Mouse (Mus musculus) midbrain, embryonic 16.5 days (tissue): ENCODE data around the gene Pnp. TPM values are rescaled to one million over a fixed set of nuclear protein-coding genes. Genes with fewer than 3 reads are reported as not detected.
"Not testable (repeated sequence)": the region's sequence is repeated elsewhere in the genome, so short reads cannot be mapped to it uniquely, and the experiment has no call there.

ENCODE experiments used
- ATAC-seq: fragments of 200-750 bp; cut with Nextera tagmentation; 2 replicates; pipeline ENCODE4 v1.8.0; 2017; ENCODE audit warnings: moderate TSS enrichment
- H3K27ac ChIP-seq: fragments of 300-500 bp; sonication (generic); 2 replicates; pipeline ENCODE4 v1.5.1; 2014; ENCODE audit warnings: mild to moderate bottlenecking, low read length, mixed read lengths
- H3K27me3 ChIP-seq: fragments of 300-500 bp; sonication (generic); 2 replicates; pipeline ENCODE4 v1.6.1; 2014; ENCODE audit warnings: low read depth, low read length, mixed read lengths; ENCODE audit not compliant: control insufficient read depth, insufficient read depth
- H3K36me3 ChIP-seq: fragments of 300-500 bp; sonication (generic); 2 replicates; pipeline ENCODE4 v1.6.1; 2014; ENCODE audit warnings: mild to moderate bottlenecking, low read length, moderate library complexity, mixed read lengths; ENCODE audit not compliant: control insufficient read depth, insufficient read depth
- H3K4me1 ChIP-seq: fragments of 300-500 bp; sonication (generic); 2 replicates; pipeline ENCODE4 v1.6.1; 2014; ENCODE audit warnings: mild to moderate bottlenecking, low read length, mixed read lengths; ENCODE audit not compliant: control insufficient read depth, insufficient read depth
- H3K4me2 ChIP-seq: fragments of 300-500 bp; sonication (generic); 2 replicates; pipeline ENCODE4 v1.6.1; 2014; ENCODE audit warnings: mild to moderate bottlenecking, low read length, mixed read lengths
- H3K4me3 ChIP-seq: fragments of 300-500 bp; sonication (generic); 2 replicates; pipeline ENCODE4 v1.5.1; 2014; ENCODE audit warnings: low read depth, mild to moderate bottlenecking, low read length, moderate library complexity, mixed read lengths
- H3K9ac ChIP-seq: fragments of 300-500 bp; sonication (generic); 2 replicates; pipeline ENCODE4 v1.6.1; 2014; ENCODE audit warnings: low read depth, low read length, mixed read lengths
- H3K9me3 ChIP-seq: fragments of 300-500 bp; sonication (generic); replicated peaks from 2 replicates; pipeline ENCODE4 v1.6.1; 2014; ENCODE audit warnings: mild to moderate bottlenecking, low read length, mixed read lengths; ENCODE audit not compliant: control insufficient read depth, poor library complexity, severe bottlenecking
- WGBS: fragments of 180-500 bp; shearing (Covaris S2); extraction: QIAGEN DNeasy Blood & Tissue Kit; methylation state at CpG from one replicate; pipeline ENCODE4 v1.1.7; 2014; 5-methylcytosine and 5-hydroxymethylcytosine counted together
- polyA plus RNA-seq: library from polyadenylated mRNA; unstranded; fragments of >200 nt; fragmentation: Nextera tagmentation; extraction: Ambion mirVana; gene quantifications from 2 replicates; pipeline ENCODE4 v1.2.1, GENCODE M21; 2015

Pnp gene
- polyA plus RNA-seq, 1 experiment from 2014 or later = 20.8 TPM

GRCm38 (mm10) chr14:50897992-50898391, 32.9 kb upstream of the Pnp start:
- H3K27me3 ChIP-seq, H3K27ac ChIP-seq, H3K4me2 ChIP-seq, H3K9me3 ChIP-seq, H3K4me3 ChIP-seq, H3K36me3 ChIP-seq, ATAC-seq, H3K9ac ChIP-seq: not testable (repeated sequence)
- H3K4me1 ChIP-seq = peaks cover 12% of the 10 kb centered on the region
- 91% methylated on average over 2 of the region's 2 CpGs for WGBS

- Histone ChIP-seq H3K36me3 (no peaks in the 10 kb centered on the region), H3K4me1 (peaks cover 3% of the 10 kb centered on the region; the same call in 1 of the 2 replicates), H3K4me3 (peak overlapping the region; percentile 36), H3K27ac (peak overlapping the region; percentile 68), H3K9me3 (no peaks in the 10 kb centered on the region), H3K9ac (peak overlapping the region; percentile 70), H3K27me3 (no peaks in the 10 kb centered on the region), H3K4me2 (peak overlapping the region; percentile 60)
- peak; percentile 90 for ATAC-seq
- WGBS = 2% methylated on average over 26 of the region's 26 CpGs
Measured at GRCm38 (mm10) chr14:50903973-50904827, 26.7 kb upstream of the Pnp start.

- peaks cover 3% of the 10 kb centered on the region; the same call in 1 of the 2 replicates for H3K4me1 ChIP-seq
- no peak overlapping the region for H3K9ac ChIP-seq
- H3K9me3 ChIP-seq = no peaks in the 10 kb centered on the region
- H3K4me3 ChIP-seq = no peak overlapping the region
- WGBS = 87% methylated on average over 4 of the region's 4 CpGs
- no peaks in the 10 kb centered on the region for H3K27me3 ChIP-seq
- H3K4me2 ChIP-seq = no peak overlapping the region
- no peak overlapping the region for H3K27ac ChIP-seq
- H3K36me3 ChIP-seq = no peaks in the 10 kb centered on the region
- no peak for ATAC-seq
Measured at GRCm38 (mm10) chr14:50904828-50905129, 26.1 kb upstream of the Pnp start.

- not testable (repeated sequence) for H3K4me1 ChIP-seq, H3K27ac ChIP-seq, H3K4me3 ChIP-seq, H3K4me2 ChIP-seq, H3K9ac ChIP-seq, H3K36me3 ChIP-seq, H3K9me3 ChIP-seq, ATAC-seq, H3K27me3 ChIP-seq
Measured at GRCm38 (mm10) chr14:50905327-50905726, 25.6 kb upstream of the Pnp start.

- Histone ChIP-seq H3K27ac (no peak overlapping the region), H3K9me3 (no peaks in the 10 kb centered on the region), H3K27me3 (no peaks in the 10 kb centered on the region), H3K4me2 (no peak overlapping the region), H3K9ac (no peak overlapping the region), H3K4me1 (peaks cover 3% of the 10 kb centered on the region; the same call in 1 of the 2 replicates), H3K36me3 (no peaks in the 10 kb centered on the region), H3K4me3 (no peak overlapping the region)
- ATAC-seq = no peak
- 83% methylated on average over 4 of the region's 4 CpGs for WGBS
Measured at GRCm38 (mm10) chr14:50908126-50908525, 22.8 kb upstream of the Pnp start.

- 45% methylated on average over 3 of the region's 3 CpGs for WGBS
- no peaks in the 10 kb centered on the region for H3K27me3 ChIP-seq
- H3K9me3 ChIP-seq = no peaks in the 10 kb centered on the region
- H3K9ac ChIP-seq = no peak overlapping the region
- H3K4me1 ChIP-seq = no peaks in the 10 kb centered on the region
- no peak overlapping the region for H3K4me3 ChIP-seq
- peaks cover 25% of the 10 kb centered on the region for H3K36me3 ChIP-seq
- H3K27ac ChIP-seq = no peak overlapping the region
- H3K4me2 ChIP-seq = no peak overlapping the region
- no peak for ATAC-seq
Measured at GRCm38 (mm10) chr14:50911356-50911755, 19.5 kb upstream of the Pnp start.

- WGBS = 79% methylated on average over 1 of the region's 1 CpGs
- H3K4me1 ChIP-seq = peaks cover 17% of the 10 kb centered on the region
- not testable (repeated sequence) for ATAC-seq, H3K27ac ChIP-seq, H3K27me3 ChIP-seq, H3K9me3 ChIP-seq
- peak overlapping the region; percentile 73; the same call in 1 of the 2 replicates for H3K9ac ChIP-seq
- H3K4me3 ChIP-seq = peak overlapping the region; percentile 64
- peaks cover 11% of the 10 kb centered on the region for H3K36me3 ChIP-seq
- peak overlapping the region; percentile 78 for H3K4me2 ChIP-seq
Measured at GRCm38 (mm10) chr14:50923437-50923836, 7.4 kb upstream of the Pnp start.

GRCm38 (mm10) chr14:50924281-50925064, 6.4 kb upstream of the Pnp start, which contains the start of the genes Osgep and Apex1:
Osgep (minus strand) TSS chr14:50924893.
Apex1 (plus strand) TSS chr14:50924968.
- H3K4me1 ChIP-seq = peaks cover 23% of the 10 kb centered on the region

More at GRCm38 (mm10) chr14:50924281-50925064, 6.4 kb upstream of the Pnp start, which contains the start of the genes Osgep and Apex1:
- no peaks in the 10 kb centered on the region for H3K9me3 ChIP-seq
- H3K9ac ChIP-seq = peak within 1 kb of the TSS; percentile 83
- H3K36me3 ChIP-seq = peaks cover 17% of the 10 kb centered on the region
- H3K27me3 ChIP-seq = no peaks in the 10 kb centered on the region
- WGBS = under 1% methylated on average over 57 of the region's 57 CpGs
- ATAC-seq = peak; percentile 95
- H3K27ac ChIP-seq = peak within 1 kb of the TSS; percentile 87
- H3K4me2 ChIP-seq = peak within 1 kb of the TSS; percentile 85
- peak within 1 kb of the TSS; percentile 64 for H3K4me3 ChIP-seq
